Mouse (Mus musculus) midbrain, embryonic 16.5 days (tissue): ENCODE results near the gene Slc29a4. TPM values are rescaled to one million over a fixed set of nuclear protein-coding genes. Genes with fewer than 3 reads are reported as not detected.

ENCODE experiments used
- ATAC-seq: fragments of 200-750 bp; cut with Nextera tagmentation; 2 replicates; pipeline ENCODE4 v1.8.0; 2017; ENCODE audit warnings: moderate TSS enrichment
- H3K27ac ChIP-seq: fragments of 300-500 bp; sonication (generic); 2 replicates; pipeline ENCODE4 v1.5.1; 2014; ENCODE audit warnings: mild to moderate bottlenecking, low read length, mixed read lengths
- H3K27me3 ChIP-seq: fragments of 300-500 bp; sonication (generic); 2 replicates; pipeline ENCODE4 v1.6.1; 2014; ENCODE audit warnings: low read depth, low read length, mixed read lengths; ENCODE audit not compliant: control insufficient read depth, insufficient read depth
- H3K36me3 ChIP-seq: fragments of 300-500 bp; sonication (generic); 2 replicates; pipeline ENCODE4 v1.6.1; 2014; ENCODE audit warnings: mild to moderate bottlenecking, low read length, moderate library complexity, mixed read lengths; ENCODE audit not compliant: control insufficient read depth, insufficient read depth
- H3K4me1 ChIP-seq: fragments of 300-500 bp; sonication (generic); 2 replicates; pipeline ENCODE4 v1.6.1; 2014; ENCODE audit warnings: mild to moderate bottlenecking, low read length, mixed read lengths; ENCODE audit not compliant: control insufficient read depth, insufficient read depth
- H3K4me2 ChIP-seq: fragments of 300-500 bp; sonication (generic); 2 replicates; pipeline ENCODE4 v1.6.1; 2014; ENCODE audit warnings: mild to moderate bottlenecking, low read length, mixed read lengths
- H3K4me3 ChIP-seq: fragments of 300-500 bp; sonication (generic); 2 replicates; pipeline ENCODE4 v1.5.1; 2014; ENCODE audit warnings: low read depth, mild to moderate bottlenecking, low read length, moderate library complexity, mixed read lengths
- H3K9ac ChIP-seq: fragments of 300-500 bp; sonication (generic); 2 replicates; pipeline ENCODE4 v1.6.1; 2014; ENCODE audit warnings: low read depth, low read length, mixed read lengths
- H3K9me3 ChIP-seq: fragments of 300-500 bp; sonication (generic); replicated peaks from 2 replicates; pipeline ENCODE4 v1.6.1; 2014; ENCODE audit warnings: mild to moderate bottlenecking, low read length, mixed read lengths; ENCODE audit not compliant: control insufficient read depth, poor library complexity, severe bottlenecking
- WGBS: fragments of 180-500 bp; shearing (Covaris S2); extraction: QIAGEN DNeasy Blood & Tissue Kit; methylation state at CpG from one replicate; pipeline ENCODE4 v1.1.7; 2014; 5-methylcytosine and 5-hydroxymethylcytosine counted together
- polyA plus RNA-seq: library from polyadenylated mRNA; unstranded; fragments of >200 nt; fragmentation: Nextera tagmentation; extraction: Ambion mirVana; gene quantifications from 2 replicates; pipeline ENCODE4 v1.2.1, GENCODE M21; 2015

Gene Slc29a4
- polyA plus RNA-seq, 1 experiment from 2014 or later, result 83.1 TPM

GRCm38 (mm10) chr5:142747026-142747629, 54.8 kb downstream of the Slc29a4 start:
- Histone ChIP-seq H3K27ac (no peak overlapping the region), H3K4me3 (no peak overlapping the region), H3K4me1 (peaks cover 4% of the 10 kb centered on the region; the same call in 1 of the 2 replicates), H3K36me3 (peaks cover 40% of the 10 kb centered on the region), H3K9ac (no peak overlapping the region), H3K9me3 (no peaks in the 10 kb centered on the region), H3K4me2 (no peak overlapping the region), H3K27me3 (no peaks in the 10 kb centered on the region)
- no peak for ATAC-seq
- 55% methylated on average over 12 of the region's 12 CpGs for WGBS

GRCm38 (mm10) chr5:142750173-142750572, 57.9 kb downstream of the Slc29a4 start:
- 87% methylated on average over 11 of the region's 11 CpGs for WGBS
- ATAC-seq, result no peak

GRCm38 (mm10) chr5:142752241-142752640, 59.9 kb downstream of the Slc29a4 start:
- no peak for ATAC-seq
- Histone ChIP-seq H3K27me3 (no peaks in the 10 kb centered on the region), H3K9me3 (no peaks in the 10 kb centered on the region), H3K4me2 (no peak overlapping the region), H3K27ac (no peak overlapping the region), H3K9ac (no peak overlapping the region), H3K4me3 (no peak overlapping the region), H3K36me3 (peaks cover 13% of the 10 kb centered on the region), H3K4me1 (no peaks in the 10 kb centered on the region)
- WGBS, result 54% methylated on average over 13 of the region's 13 CpGs

More at GRCm38 (mm10) chr5:142750173-142750572, 57.9 kb downstream of the Slc29a4 start:
- Histone ChIP-seq H3K36me3 (peaks cover 18% of the 10 kb centered on the region), H3K4me3 (no peak overlapping the region), H3K27me3 (no peaks in the 10 kb centered on the region), H3K4me2 (no peak overlapping the region), H3K27ac (no peak overlapping the region; the same call in 1 of the 2 replicates), H3K4me1 (peaks cover 4% of the 10 kb centered on the region; the same call in 1 of the 2 replicates), H3K9me3 (no peaks in the 10 kb centered on the region), H3K9ac (no peak overlapping the region)

- no peak overlapping the region; the same call in 1 of the 2 replicates for H3K27ac ChIP-seq
Observed at GRCm38 (mm10) chr5:142759786-142760185, 67.5 kb downstream of the Slc29a4 start.

GRCm38 (mm10) chr5:142761326-142761983, 69.1 kb downstream of the Slc29a4 start:
- Histone ChIP-seq H3K9me3 (no peaks in the 10 kb centered on the region), H3K4me3 (no peak overlapping the region), H3K4me2 (no peak overlapping the region), H3K27ac (peak overlapping the region; percentile 82), H3K27me3 (no peaks in the 10 kb centered on the region), H3K36me3 (peaks cover 24% of the 10 kb centered on the region), H3K4me1 (peaks cover 17% of the 10 kb centered on the region), H3K9ac (peak overlapping the region; percentile 5; the same call in 1 of the 2 replicates)
- ATAC-seq, result peak; percentile 66
- 30% methylated on average over 16 of the region's 16 CpGs for WGBS

More at GRCm38 (mm10) chr5:142759786-142760185, 67.5 kb downstream of the Slc29a4 start:
- no peak overlapping the region for H3K9ac ChIP-seq
- H3K4me2 ChIP-seq, result no peak overlapping the region
- H3K4me3 ChIP-seq, result no peak overlapping the region
- WGBS, result 86% methylated on average over 8 of the region's 8 CpGs
- H3K9me3 ChIP-seq, result no peaks in the 10 kb centered on the region
- no peaks in the 10 kb centered on the region for H3K27me3 ChIP-seq
- peaks cover 20% of the 10 kb centered on the region for H3K36me3 ChIP-seq
- no peak for ATAC-seq
- peaks cover 17% of the 10 kb centered on the region for H3K4me1 ChIP-seq

GRCm38 (mm10) chr5:142762082-142762807, 69.9 kb downstream of the Slc29a4 start:
- no peak overlapping the region for H3K4me2 ChIP-seq
- no peak for ATAC-seq
- H3K9me3 ChIP-seq, result no peaks in the 10 kb centered on the region
- no peak overlapping the region for H3K4me3 ChIP-seq
- no peaks in the 10 kb centered on the region for H3K27me3 ChIP-seq
- H3K9ac ChIP-seq, result no peak overlapping the region
- peak overlapping the region; percentile 82 for H3K27ac ChIP-seq
- 54% methylated on average over 21 of the region's 21 CpGs for WGBS
- H3K4me1 ChIP-seq, result peaks cover 17% of the 10 kb centered on the region
- H3K36me3 ChIP-seq, result peaks cover 22% of the 10 kb centered on the region

GRCm38 (mm10) chr5:142764306-142764705, 72.0 kb downstream of the Slc29a4 start:
- Histone ChIP-seq H3K9me3 (no peaks in the 10 kb centered on the region), H3K36me3 (peaks cover 19% of the 10 kb centered on the region), H3K4me3 (no peak overlapping the region), H3K4me1 (peaks cover 26% of the 10 kb centered on the region), H3K27ac (no peak overlapping the region), H3K27me3 (no peaks in the 10 kb centered on the region), H3K9ac (no peak overlapping the region), H3K4me2 (no peak overlapping the region)
- 55% methylated on average over 11 of the region's 11 CpGs for WGBS
- ATAC-seq, result no peak

GRCm38 (mm10) chr5:142764889-142765288, 72.6 kb downstream of the Slc29a4 start:
- H3K9me3 ChIP-seq, result no peaks in the 10 kb centered on the region
- H3K36me3 ChIP-seq, result peaks cover 13% of the 10 kb centered on the region
- no peaks in the 10 kb centered on the region for H3K27me3 ChIP-seq
- no peak overlapping the region for H3K4me3 ChIP-seq
- peaks cover 31% of the 10 kb centered on the region for H3K4me1 ChIP-seq
- WGBS, result 68% methylated on average over 15 of the region's 15 CpGs
- H3K4me2 ChIP-seq, result no peak overlapping the region
- ATAC-seq, result no peak
- H3K9ac ChIP-seq, result no peak overlapping the region
- no peak overlapping the region for H3K27ac ChIP-seq

- ATAC-seq, result no peak
- H3K36me3 ChIP-seq, result peaks cover 15% of the 10 kb centered on the region
- H3K4me2 ChIP-seq, result no peak overlapping the region
- WGBS, result 82% methylated on average over 3 of the region's 3 CpGs
- H3K9ac ChIP-seq, result no peak overlapping the region
- H3K9me3 ChIP-seq, result no peaks in the 10 kb centered on the region
- H3K4me1 ChIP-seq, result peaks cover 23% of the 10 kb centered on the region
- no peaks in the 10 kb centered on the region for H3K27me3 ChIP-seq
- no peak overlapping the region for H3K27ac ChIP-seq
- H3K4me3 ChIP-seq, result no peak overlapping the region
Observed at GRCm38 (mm10) chr5:142766708-142767107, 74.4 kb downstream of the Slc29a4 start.
